Mouse (Mus musculus): ENCODE results near the gene Vmp1.

The Vmp1 gene

GRCm38 (mm10) chr11:86598572-86598971 lies 85.1 kb downstream of the Vmp1 start:
- DNase-seq = no peak

- DNase-seq = no peak
Measured at GRCm38 (mm10) chr11:86598154-86598553, 85.5 kb downstream of the Vmp1 start.

- no peak for DNase-seq
Measured at GRCm38 (mm10) chr11:86596976-86597375, 86.7 kb downstream of the Vmp1 start.

- DNase-seq = no peak
Measured at GRCm38 (mm10) chr11:86596187-86596960, 87.3 kb downstream of the Vmp1 start.

GRCm38 (mm10) chr11:86595366-86595765 lies 88.3 kb downstream of the Vmp1 start:
- no peak for DNase-seq

- no peak for DNase-seq
Measured at GRCm38 (mm10) chr11:86594188-86594876, 89.3 kb downstream of the Vmp1 start.

- DNase-seq = no peak
Measured at GRCm38 (mm10) chr11:86593443-86593842, 90.2 kb downstream of the Vmp1 start.

- no peak for DNase-seq
Measured at GRCm38 (mm10) chr11:86592993-86593392, 90.6 kb downstream of the Vmp1 start.

GRCm38 (mm10) chr11:86591931-86592616 lies 91.6 kb downstream of the Vmp1 start:
- no peak for DNase-seq

GRCm38 (mm10) chr11:86591301-86591845 lies 92.3 kb downstream of the Vmp1 start:
- DNase-seq = no peak

GRCm38 (mm10) chr11:86590579-86590978 lies 93.1 kb downstream of the Vmp1 start:
- no peak for DNase-seq

GRCm38 (mm10) chr11:86590066-86590465 lies 93.6 kb downstream of the Vmp1 start:
- no peak for DNase-seq

- DNase-seq = no peak
Measured at GRCm38 (mm10) chr11:86588583-86589298, 94.9 kb downstream of the Vmp1 start.

GRCm38 (mm10) chr11:86587830-86588229 lies 95.8 kb downstream of the Vmp1 start:
- no peak for DNase-seq

GRCm38 (mm10) chr11:86586868-86587792 lies 96.5 kb downstream of the Vmp1 start:
- DNase-seq = no peak

- no peak for DNase-seq
Measured at GRCm38 (mm10) chr11:86586177-86586867, 97.3 kb downstream of the Vmp1 start.

GRCm38 (mm10) chr11:86585598-86585984 lies 98.0 kb downstream of the Vmp1 start:
- DNase-seq = no peak

GRCm38 (mm10) chr11:86584898-86585597 lies 98.6 kb downstream of the Vmp1 start:
- DNase-seq = no peak

GRCm38 (mm10) chr11:86583990-86584897 lies 99.4 kb downstream of the Vmp1 start:
- DNase-seq = no peak
